8 mouse cellular contexts compared by ENCODE assay signal in genomic region chr19:7422656-7423027, GRCm38 (mm10). TPM values are rescaled to one million over a fixed set of nuclear protein-coding genes. Genes with fewer than 3 reads are reported as not detected.
DNase-seq lines count a peak whose midpoint lies in the region; ATAC-seq and TF ChIP-seq lines count a peak whose summit lies in the region.

No protein-coding gene starts in this region.

- H3K4me3 ChIP-seq in gastrocnemius, adult 2 months = peak overlapping the region; percentile 73
- peak overlapping the region; percentile 48 for H3K4me3 ChIP-seq in ES-Bruce4 (ENCODE audit: low read depth, low read length)
- peak overlapping the region; percentile 32 for H3K4me3 ChIP-seq in heart, embryonic 16.5 days (ENCODE audit: low read length)
- peak overlapping the region; percentile 22; the same call in 1 of the 2 replicates for H3K4me3 ChIP-seq in liver, embryonic 15.5 days (replicated peaks)
- no peak overlapping the region for H3K4me3 ChIP-seq in thymus, adult 2 months (ENCODE audit: control insufficient read depth, insufficient read depth, low read length)

- peak overlapping the region; percentile 71 for H3K27ac ChIP-seq in gastrocnemius, adult 2 months
- H3K27ac ChIP-seq in ES-Bruce4 (ENCODE audit: insufficient read depth, low read length) = no peak overlapping the region
- H3K27ac ChIP-seq in heart, embryonic 16.5 days (ENCODE audit: low read length) = peak overlapping the region; percentile 81
- no peak overlapping the region for H3K27ac ChIP-seq in liver, embryonic 15.5 days (replicated peaks)
- no peak overlapping the region for H3K27ac ChIP-seq in thymus, adult 2 months (ENCODE audit: control insufficient read depth, insufficient read depth, low read length)

- H3K9me3 ChIP-seq in ES-Bruce4 (replicated peaks; ENCODE audit: control insufficient read depth, insufficient read depth, low read length, poor library complexity, severe bottlenecking) = no peaks in the 10 kb centered on the region
- no peaks in the 10 kb centered on the region for H3K9me3 ChIP-seq in heart, embryonic 16.5 days (replicated peaks; ENCODE audit: control insufficient read depth, low read length)
- H3K9me3 ChIP-seq in liver, embryonic 15.5 days (replicated peaks) = no peaks in the 10 kb centered on the region

- 21% methylated on average over 35 of the region's 35 CpGs for WGBS in heart, embryonic 16.5 days
- 56% methylated on average over 35 of the region's 35 CpGs for WGBS in liver, embryonic 15.5 days (ENCODE audit: insufficient replicate concordance)
- WGBS in thymus, adult 2 months = 90% methylated on average over 35 of the region's 35 CpGs

- intact Hi-C loops in gastrocnemius, adult 2 months (cut with DNase I) = no loop called here

- 0 out of 2 replicates have a peak, but pooled peaks cover 2% of the 10 kb centered on the region for H3K36me3 ChIP-seq in ES-Bruce4 (ENCODE audit: control insufficient read depth, insufficient read depth, low read length, poor library complexity, severe bottlenecking)
- peaks cover 27% of the 10 kb centered on the region for H3K36me3 ChIP-seq in heart, embryonic 16.5 days (ENCODE audit: control insufficient read depth, insufficient read depth)
- H3K36me3 ChIP-seq in liver, embryonic 15.5 days (replicated peaks) = peaks cover 60% of the 10 kb centered on the region
- H3K36me3 ChIP-seq in thymus, adult 2 months (ENCODE audit: control insufficient read depth, insufficient read depth, low read length) = peaks cover 52% of the 10 kb centered on the region

- H3K27me3 ChIP-seq in ES-Bruce4 (ENCODE audit: control insufficient read depth, insufficient read depth, low read length, poor library complexity, severe bottlenecking) = no peaks in the 10 kb centered on the region
- no peaks in the 10 kb centered on the region for H3K27me3 ChIP-seq in heart, embryonic 16.5 days (ENCODE audit: control insufficient read depth, insufficient read depth, low read length)
- H3K27me3 ChIP-seq in liver, embryonic 15.5 days = peaks cover 2% of the 10 kb centered on the region; the same call in 1 of the 2 replicates
- H3K27me3 ChIP-seq in thymus, adult 2 months (ENCODE audit: control insufficient read depth, insufficient read depth, low read length) = no peaks in the 10 kb centered on the region

- TF ChIP-seq POLR2A in ES-Bruce4 (IDR thresholded peaks at IDR 0.05; ENCODE audit: insufficient read depth, low read length) = no peak
- TF ChIP-seq POLR2A in thymus, adult 2 months (IDR thresholded peaks at IDR 0.05; ENCODE audit: control insufficient read depth, extremely low read depth, insufficient read depth, low read length, poor library complexity) = no peak

- no peaks in the 10 kb centered on the region for H3K4me1 ChIP-seq in ES-Bruce4 (ENCODE audit: control insufficient read depth, insufficient read depth, low read length)
- peaks cover 67% of the 10 kb centered on the region for H3K4me1 ChIP-seq in heart, embryonic 16.5 days (ENCODE audit: control insufficient read depth, insufficient read depth, low read length)
- peaks cover 58% of the 10 kb centered on the region for H3K4me1 ChIP-seq in liver, embryonic 15.5 days (replicated peaks)
- peaks cover 20% of the 10 kb centered on the region for H3K4me1 ChIP-seq in thymus, adult 2 months (replicated peaks; ENCODE audit: control insufficient read depth, insufficient read depth, low read length)

- peak overlapping the region; percentile 17; the same call in 1 of the 2 replicates for H3K9ac ChIP-seq in ES-Bruce4 (ENCODE audit: low read depth, poor library complexity, severe bottlenecking)
- H3K9ac ChIP-seq in heart, embryonic 16.5 days (ENCODE audit: low read length) = peak overlapping the region; percentile 64
- no peak overlapping the region for H3K9ac ChIP-seq in liver, embryonic 15.5 days

- TF ChIP-seq EP300 in ES-Bruce4 (IDR thresholded peaks at IDR 0.05; ENCODE audit: insufficient read depth, low read depth, low read length) = no peak

- no peak for ATAC-seq in heart, embryonic 16.5 days (replicated peaks; ENCODE audit: extremely low read depth, insufficient read depth, low FRiP score)
- no peak for ATAC-seq in liver, embryonic 15.5 days (ENCODE audit: insufficient read depth)

- DNase-seq in gastrocnemius, adult 2 months = no peak
- no peak for DNase-seq in gastrocnemius, postnatal 4 days (ENCODE audit: low spot score in 2 of 2)
- no peak for DNase-seq in urinary bladder, postnatal 25 days (ENCODE audit: low spot score)
- DNase-seq in thymus, adult 2 months = no peak
- DNase-seq in gastrocnemius, postnatal 25 days = no peak

- peak overlapping the region; percentile 62 for H3K4me2 ChIP-seq in heart, embryonic 16.5 days (ENCODE audit: low read depth, low read length)
- H3K4me2 ChIP-seq in liver, embryonic 15.5 days = peak overlapping the region; percentile 54

- no peak for TF ChIP-seq CTCF in gastrocnemius, adult 2 months (IDR thresholded peaks at IDR 0.05)
- no peak for TF ChIP-seq CTCF in ES-Bruce4 (IDR thresholded peaks at IDR 0.05; ENCODE audit: low read depth, low read length)
- TF ChIP-seq CTCF in thymus, adult 2 months (IDR thresholded peaks at IDR 0.05; ENCODE audit: borderline replicate concordance, control insufficient read depth, extremely low read depth, insufficient read depth, low read length, poor library complexity) = no peak

RNA-seq across cellular contexts. Expression of gene 2700081O15Rik, which starts 5.2 kb away (rescaled TPM):
- 1 to 10 TPM; 5.3 to 5.9 TPM for total RNA-seq in gastrocnemius, adult 2 months (2021)
- total RNA-seq in gastrocnemius, postnatal 4 days (2021) = 10 to 100 TPM; 34.4 to 34.7 TPM
- 6.2 and 7.5 TPM in 2 replicates for polyA plus RNA-seq in ES-Bruce4 (2011; ENCODE audit: insufficient read depth, insufficient read length, low read depth, missing spikeins)
- polyA plus RNA-seq in heart, embryonic 16.5 days (2015; fragmentation: Nextera tagmentation; extraction: Ambion mirVana) = 3.1 and 3.4 TPM in 2 replicates
- 0.68 and 0.88 TPM in 2 replicates for polyA plus RNA-seq in liver, embryonic 15.5 days (2015; fragmentation: Nextera tagmentation; extraction: Ambion mirVana)
- 68.3 and 80.8 TPM in 2 replicates for polyA plus RNA-seq in thymus, adult 2 months (2012; rRNA removed)
- total RNA-seq in gastrocnemius, postnatal 25 days (2021) = 1 to 10 TPM; 6.8 to 7.9 TPM

RNA-seq across cellular contexts. Expression of gene Spindoc, which starts 39.8 kb away (rescaled TPM):
- total RNA-seq in gastrocnemius, adult 2 months (2021) = 1 to 10 TPM; 8.0 to 10.0 TPM
- 10 to 100 TPM; 18.2 to 20.1 TPM for total RNA-seq in gastrocnemius, postnatal 4 days (2021)
- polyA plus RNA-seq in ES-Bruce4 (2011; ENCODE audit: insufficient read depth, insufficient read length, low read depth, missing spikeins) = 43.8 and 56.3 TPM in 2 replicates
- 15.0 and 19.0 TPM in 2 replicates for polyA plus RNA-seq in heart, embryonic 16.5 days (2015; fragmentation: Nextera tagmentation; extraction: Ambion mirVana)
- polyA plus RNA-seq in liver, embryonic 15.5 days (2015; fragmentation: Nextera tagmentation; extraction: Ambion mirVana) = 3.2 and 3.7 TPM in 2 replicates
- polyA plus RNA-seq in thymus, adult 2 months (2012; rRNA removed) = 48.9 and 61.9 TPM in 2 replicates
- 1 to 10 TPM; 6.6 to 9.1 TPM for total RNA-seq in gastrocnemius, postnatal 25 days (2021)

Comparison
In these comparisons a context has a peak if more than half of its experiments do, and no peak if none do; other contexts are left out.
1. H3K27ac ChIP-seq: peak in gastrocnemius, adult 2 months (single experiment) and heart, embryonic 16.5 days (single experiment); none in ES-Bruce4 (single experiment), liver, embryonic 15.5 days (single experiment) and thymus, adult 2 months (single experiment).